Mouse (Mus musculus): Measurements from ENCODE around the gene Nme2.

DNA sequence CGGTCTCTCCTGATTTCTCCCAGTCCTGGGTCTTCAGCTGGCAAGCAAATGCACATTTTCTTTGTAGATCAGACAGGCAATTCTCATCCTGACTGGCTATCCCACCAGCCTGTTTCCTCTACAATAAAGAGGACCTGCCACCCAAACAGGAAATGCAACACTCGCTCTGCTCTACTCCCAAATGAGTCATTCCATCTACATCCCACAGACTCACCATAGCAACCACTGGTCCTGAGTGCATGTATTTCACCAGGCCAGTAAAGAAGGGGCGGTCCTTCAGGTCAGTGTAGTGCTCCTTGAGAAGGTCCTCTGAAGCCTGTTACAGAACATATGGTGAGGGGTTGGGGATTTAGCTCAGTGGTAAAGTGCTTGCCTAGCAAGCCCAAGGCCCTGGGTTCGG, 7.0 kb upstream of the Nme2 start:
- TF ChIP-seq CTCF (IDR thresholded peaks at IDR 0.05; ENCODE audit: control insufficient read depth, insufficient read depth, insufficient read length), result no peak
- TF ChIP-seq MAX (IDR thresholded peaks at IDR 0.05), result no peak
- no peak for TF ChIP-seq MYOG (IDR thresholded peaks at IDR 0.05; ENCODE audit: control insufficient read depth, extremely low read depth, insufficient read length)
- no peak for TF ChIP-seq USF1 (IDR thresholded peaks at IDR 0.05; ENCODE audit: low read depth)
- no peak for TF ChIP-seq MYOD1 (IDR thresholded peaks at IDR 0.05; ENCODE audit: control insufficient read depth, insufficient read length, low read depth)
- TF ChIP-seq CEBPB (IDR thresholded peaks at IDR 0.05; ENCODE audit: low read depth), result no peak
- no peak for TF ChIP-seq FOSL1 (IDR thresholded peaks at IDR 0.05; ENCODE audit: insufficient read depth, low read length, poor library complexity, severe bottlenecking)
